Mouse (Mus musculus) cortical plate, adult 2 months (tissue): Measurements from ENCODE around the gene Mki67. TPM values are rescaled to one million over a fixed set of nuclear protein-coding genes. Genes with fewer than 3 reads are reported as not detected.

Source experiments
- H3K27ac ChIP-seq: fragments of 200-500 bp; 2 replicates; pipeline ENCODE4 v1.5.1; 2012; ENCODE audit warnings: low read length, control low read depth, inconsistent platforms; ENCODE audit not compliant: insufficient read depth
- H3K4me1 ChIP-seq: fragments of 200-500 bp; 2 replicates; pipeline ENCODE4 v1.6.1; 2011; ENCODE audit warnings: low read length; ENCODE audit not compliant: control insufficient read depth, insufficient read depth
- H3K4me3 ChIP-seq: fragments of 200-500 bp; 2 replicates; pipeline ENCODE4 v1.5.1; 2011; ENCODE audit warnings: mild to moderate bottlenecking, low read length, control low read depth; ENCODE audit not compliant: insufficient read depth
- CTCF ChIP-seq: fragments of 200-500 bp; IDR thresholded peaks from 2 replicates; pipeline ENCODE4 v1.5.1; 2011; ENCODE audit warnings: mild to moderate bottlenecking, control low read depth, low read length; ENCODE audit not compliant: insufficient read depth; ENCODE audit errors: extremely low read depth
- POLR2A ChIP-seq: fragments of 200-500 bp; IDR thresholded peaks from 2 replicates; pipeline ENCODE4 v1.6.1; 2011; ENCODE audit warnings: mild to moderate bottlenecking, low read length, control low read depth; ENCODE audit not compliant: insufficient read depth; ENCODE audit errors: extremely low read depth
- polyA plus RNA-seq: library from polyadenylated mRNA; depleted of rRNA; stranded (reverse); fragments of >200 nt; gene quantifications from 2 replicates; pipeline ENCODE4 v1.2.3, GENCODE M21; 2012; rRNA removed

The Mki67 gene
- polyA plus RNA-seq, 1 experiment, result 0.63 TPM

- Histone ChIP-seq H3K4me1 (peaks cover 9% of the 10 kb centered on the region), H3K4me3 (no peak overlapping the region), H3K27ac (no peak overlapping the region)
- TF ChIP-seq CTCF (no peak), POLR2A (no peak)
Measured at GRCm38 (mm10) chr7:135644452-135644851, 71.7 kb downstream of the Mki67 start.

GRCm38 (mm10) chr7:135641698-135642507 is 74.3 kb downstream of the Mki67 start:
- TF ChIP-seq POLR2A (no peak), CTCF (peak; percentile 57)
- H3K27ac ChIP-seq, result no peak overlapping the region
- H3K4me3 ChIP-seq, result no peak overlapping the region
- H3K4me1 ChIP-seq, result peaks cover 10% of the 10 kb centered on the region

Other genes with a start within 250 kb of the Mki67 start
- not detected in 2 replicates for gene Clrn3, start 187.7 kb downstream of the Mki67 start, polyA plus RNA-seq
- 13.3 and 15.3 TPM in 2 replicates for gene Ptpre, start 178.9 kb downstream of the Mki67 start, polyA plus RNA-seq